Mouse (Mus musculus) ES-E14 (cell line): ENCODE results near the gene Gtf3c5.

Source experiments
- CHD2 ChIP-seq: IDR thresholded peaks from 2 replicates; pipeline ENCODE4 v1.6.1; 2014; ENCODE audit warnings: mild to moderate bottlenecking, low read depth, low read length, inconsistent platforms
- HCFC1 ChIP-seq: IDR thresholded peaks from 2 replicates; pipeline ENCODE4 v1.6.1; 2012; ENCODE audit warnings: low read length, inconsistent platforms, borderline replicate concordance; ENCODE audit not compliant: insufficient read depth
- MAFK ChIP-seq: IDR thresholded peaks from 2 replicates; pipeline ENCODE4 v1.6.1; 2014; ENCODE audit warnings: mild to moderate bottlenecking, low read depth, low read length, inconsistent platforms; ENCODE audit not compliant: insufficient read depth
- ZNF384 ChIP-seq: IDR thresholded peaks from 2 replicates; pipeline ENCODE4 v1.6.1; 2012; ENCODE audit warnings: low read depth, low read length, inconsistent platforms

DNA sequence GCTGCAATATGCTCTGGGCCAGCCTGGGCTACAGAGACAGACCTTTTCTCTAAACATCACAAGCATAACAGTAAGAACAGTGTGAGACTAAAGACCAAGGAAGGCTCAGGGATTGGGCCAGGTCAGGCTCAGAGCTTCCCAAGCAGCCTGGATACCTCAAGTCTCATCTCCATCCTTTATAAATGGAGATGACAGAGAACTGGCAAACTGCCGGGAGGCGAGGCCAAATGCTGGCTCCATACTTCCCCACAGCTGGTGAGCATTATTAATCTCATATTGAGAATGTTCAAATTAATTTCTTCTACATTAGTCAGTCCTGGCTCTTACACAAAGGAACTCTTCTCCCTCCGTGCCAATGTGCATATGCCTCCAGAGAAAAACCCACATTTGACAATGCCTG lies 6.7 kb downstream of the Gtf3c5 start:
- no peak for TF ChIP-seq CHD2
- TF ChIP-seq MAFK: no peak
- TF ChIP-seq HCFC1: no peak
- no peak for TF ChIP-seq ZNF384
